Mouse (Mus musculus): ENCODE measurements around the gene Tnfrsf12a. TPM values are rescaled to one million over a fixed set of nuclear protein-coding genes. Genes with fewer than 3 reads are reported as not detected.
A peak's percentile ranks its signal among the peaks of the same experiment; 100 is the strongest.

Tnfrsf12a gene
- total RNA-seq, 2 experiments from 2014 or later: 8.8 to 9.9 TPM

- intact Hi-C loops (cut with DNase I): no loop called here
Measured at GRCm38 (mm10) chr17:23682530-23682929, 5.3 kb upstream of the Tnfrsf12a start.

GRCm38 (mm10) chr17:23682092-23682491 is 4.8 kb upstream of the Tnfrsf12a start:
- no peak for DNase-seq (ENCODE audit: low spot score in 2 of 2)
- intact Hi-C loops (cut with DNase I): no loop called here

More at GRCm38 (mm10) chr17:23682530-23682929, 5.3 kb upstream of the Tnfrsf12a start:
- DNase-seq (ENCODE audit: low spot score in 2 of 2): no peak

- intact Hi-C loops (cut with DNase I): no loop called here
- no peak for DNase-seq (ENCODE audit: low spot score in 2 of 2)
Measured at GRCm38 (mm10) chr17:23681086-23681485, 3.8 kb upstream of the Tnfrsf12a start.

GRCm38 (mm10) chr17:23680336-23680735 is 3.1 kb upstream of the Tnfrsf12a start:
- intact Hi-C loops (cut with DNase I): no loop called here
- DNase-seq (ENCODE audit: low spot score in 2 of 2): no peak

- no peak for DNase-seq (ENCODE audit: low spot score in 2 of 2)
- intact Hi-C loops (cut with DNase I): no loop called here
Measured at GRCm38 (mm10) chr17:23679127-23679835, 2.0 kb upstream of the Tnfrsf12a start, which contains the start of gene Cldn6. Cldn6 (plus strand) TSS chr17:23679249.

GRCm38 (mm10) chr17:23676473-23677031 is 716 bp downstream of the Tnfrsf12a start:
- no peak for DNase-seq (ENCODE audit: low spot score in 2 of 2)
- intact Hi-C loops (cut with DNase I): no loop called here

- peak in 1 of 2 experiments; percentile 32 for DNase-seq (ENCODE audit: low spot score in 2 of 2)
- intact Hi-C loops (cut with DNase I): no loop called here
Measured at GRCm38 (mm10) chr17:23675564-23676281, 1.5 kb downstream of the Tnfrsf12a start.

- intact Hi-C loops (cut with DNase I): no loop called here
- no peak for DNase-seq (ENCODE audit: low spot score in 2 of 2)
Measured at GRCm38 (mm10) chr17:23675127-23675526, 2.1 kb downstream of the Tnfrsf12a start.

GRCm38 (mm10) chr17:23674271-23674952 is 2.9 kb downstream of the Tnfrsf12a start:
- DNase-seq (ENCODE audit: low spot score in 2 of 2): no peak
- intact Hi-C loops (cut with DNase I): loop anchor here (5.0 kb wide), 1 partner anchor 33 kb away; no protein-coding TSS in a partner anchor

- intact Hi-C loops (cut with DNase I): loop anchor here (5.0 kb wide), 1 partner anchor 34 kb away; no protein-coding TSS in a partner anchor
- DNase-seq (ENCODE audit: low spot score in 2 of 2): peak; percentile 95 to 96
Measured at GRCm38 (mm10) chr17:23673424-23674073, 3.7 kb downstream of the Tnfrsf12a start, which contains the start of the genes Hcfc1r1 and Thoc6. Hcfc1r1 (plus strand) TSS chr17:23673596. Thoc6 (minus strand) TSS chr17:23673882.

- no peak for DNase-seq (ENCODE audit: low spot score in 2 of 2)
Measured at GRCm38 (mm10) chr17:23672761-23673160, 4.5 kb downstream of the Tnfrsf12a start.

GRCm38 (mm10) chr17:23671519-23671918 is 5.7 kb downstream of the Tnfrsf12a start:
- no peak for DNase-seq (ENCODE audit: low spot score in 2 of 2)
- intact Hi-C loops (cut with DNase I): loop anchor here (5.0 kb wide), 1 partner anchor 36 kb away; no protein-coding TSS in a partner anchor

More at GRCm38 (mm10) chr17:23672761-23673160, 4.5 kb downstream of the Tnfrsf12a start:
- intact Hi-C loops (cut with DNase I): loop anchor here (5.0 kb wide), 1 partner anchor 35 kb away; no protein-coding TSS in a partner anchor

GRCm38 (mm10) chr17:23670516-23671074 is 6.7 kb downstream of the Tnfrsf12a start:
- intact Hi-C loops (cut with DNase I): loop anchor here (5.0 kb wide), 1 partner anchor 37 kb away; no protein-coding TSS in a partner anchor
- DNase-seq (ENCODE audit: low spot score in 2 of 2): no peak

GRCm38 (mm10) chr17:23665511-23665910 is 11.8 kb downstream of the Tnfrsf12a start:
- intact Hi-C loops (cut with DNase I): no loop called here
- no peak for DNase-seq (ENCODE audit: low spot score in 2 of 2)

- intact Hi-C loops (cut with DNase I): no loop called here
- DNase-seq (ENCODE audit: low spot score in 2 of 2): no peak
Measured at GRCm38 (mm10) chr17:23664556-23665021, 12.7 kb downstream of the Tnfrsf12a start.

GRCm38 (mm10) chr17:23661526-23661925 is 15.7 kb downstream of the Tnfrsf12a start:
- no peak for DNase-seq (ENCODE audit: low spot score in 2 of 2)
- intact Hi-C loops (cut with DNase I): no loop called here

- DNase-seq (ENCODE audit: low spot score in 2 of 2): no peak
- intact Hi-C loops (cut with DNase I): no loop called here
Measured at GRCm38 (mm10) chr17:23660876-23661200, 16.4 kb downstream of the Tnfrsf12a start.

- no peak for DNase-seq (ENCODE audit: low spot score in 2 of 2)
- intact Hi-C loops (cut with DNase I): no loop called here
Measured at GRCm38 (mm10) chr17:23660117-23660875, 17.0 kb downstream of the Tnfrsf12a start, which contains the start of gene Bicdl2. Bicdl2 (plus strand) TSS chr17:23660506.
